Mouse (Mus musculus): ENCODE results near the gene Gfm1. TPM values are rescaled to one million over a fixed set of nuclear protein-coding genes. Genes with fewer than 3 reads are reported as not detected.

Gfm1 gene
- polyA plus RNA-seq, 1 experiment from 2014 or later, result 35.6 TPM

- Histone ChIP-seq H3K9ac (no peak overlapping the region), H3K9me3 (ENCODE audit: control insufficient read depth, low read length) (no peaks in the 10 kb centered on the region), H3K4me1 (replicated peaks; ENCODE audit: control insufficient read depth, insufficient read depth, low read length) (no peaks in the 10 kb centered on the region), H3K4me3 (replicated peaks; ENCODE audit: low read length) (no peak overlapping the region), H3K27ac (no peak overlapping the region), H3K27me3 (ENCODE audit: control insufficient read depth, insufficient read depth, low read length) (no peaks in the 10 kb centered on the region), H3K4me2 (replicated peaks) (no peak overlapping the region), H3K36me3 (replicated peaks; ENCODE audit: control insufficient read depth, insufficient read depth) (no peaks in the 10 kb centered on the region)
- DNase-seq (ENCODE audit: low spot score) (no peak), ATAC-seq (ENCODE audit: low FRiP score) (no peak)
- WGBS, result 87% methylated on average over 10 of the region's 10 CpGs
Measured at GRCm38 (mm10) chr3:67508216-67508892, 78.5 kb downstream of the Gfm1 start.

GRCm38 (mm10) chr3:67512807-67513206, 82.9 kb downstream of the Gfm1 start:
- Histone ChIP-seq H3K4me1 (replicated peaks; ENCODE audit: control insufficient read depth, insufficient read depth, low read length) (no peaks in the 10 kb centered on the region), H3K27me3 (ENCODE audit: control insufficient read depth, insufficient read depth, low read length) (peaks cover 19% of the 10 kb centered on the region; the same call in 1 of the 2 replicates), H3K9ac (no peak overlapping the region), H3K27ac (no peak overlapping the region), H3K4me3 (replicated peaks; ENCODE audit: low read length) (no peak overlapping the region), H3K9me3 (ENCODE audit: control insufficient read depth, low read length) (no peaks in the 10 kb centered on the region), H3K4me2 (replicated peaks) (no peak overlapping the region), H3K36me3 (replicated peaks; ENCODE audit: control insufficient read depth, insufficient read depth) (no peaks in the 10 kb centered on the region)
- ATAC-seq (ENCODE audit: low FRiP score) (peak; percentile 80), DNase-seq (ENCODE audit: low spot score) (peak; percentile 92)
- WGBS, result 5% methylated on average over 5 of the region's 5 CpGs

GRCm38 (mm10) chr3:67514801-67515273, 84.9 kb downstream of the Gfm1 start:
- Histone ChIP-seq H3K27ac (no peak overlapping the region), H3K27me3 (ENCODE audit: control insufficient read depth, insufficient read depth, low read length) (peaks cover 19% of the 10 kb centered on the region; the same call in 1 of the 2 replicates), H3K4me2 (replicated peaks) (peak overlapping the region; percentile 100), H3K4me3 (replicated peaks; ENCODE audit: low read length) (peak overlapping the region; percentile 57), H3K4me1 (replicated peaks; ENCODE audit: control insufficient read depth, insufficient read depth, low read length) (no peaks in the 10 kb centered on the region), H3K9ac (peak overlapping the region; percentile 69), H3K36me3 (replicated peaks; ENCODE audit: control insufficient read depth, insufficient read depth) (no peaks in the 10 kb centered on the region), H3K9me3 (ENCODE audit: control insufficient read depth, low read length) (no peaks in the 10 kb centered on the region)
- ATAC-seq (ENCODE audit: low FRiP score), result peak; percentile 59
- DNase-seq (ENCODE audit: low spot score), result no peak
- WGBS, result 7% methylated on average over 39 of the region's 40 CpGs

- Histone ChIP-seq H3K4me3 (replicated peaks; ENCODE audit: low read length) (peak within 1 kb of the TSS; percentile 57), H3K36me3 (replicated peaks; ENCODE audit: control insufficient read depth, insufficient read depth) (no peaks in the 10 kb centered on the region), H3K9ac (peak within 1 kb of the TSS; percentile 69), H3K4me1 (replicated peaks; ENCODE audit: control insufficient read depth, insufficient read depth, low read length) (no peaks in the 10 kb centered on the region), H3K27me3 (ENCODE audit: control insufficient read depth, insufficient read depth, low read length) (peaks cover 19% of the 10 kb centered on the region; the same call in 1 of the 2 replicates), H3K9me3 (ENCODE audit: control insufficient read depth, low read length) (no peaks in the 10 kb centered on the region), H3K4me2 (replicated peaks) (peak within 1 kb of the TSS; percentile 100), H3K27ac (no peak within 1 kb of the TSS)
- DNase-seq (ENCODE audit: low spot score) (peak; percentile 36), ATAC-seq (ENCODE audit: low FRiP score) (peak; percentile 62)
- 2% methylated on average over 33 of the region's 38 CpGs for WGBS
Measured at GRCm38 (mm10) chr3:67515274-67515801, 85.4 kb downstream of the Gfm1 start, which contains the start of gene Rarres1. Gene Rarres1 (minus strand): TSS chr3:67515523.

- Histone ChIP-seq H3K27ac (no peak overlapping the region), H3K9me3 (ENCODE audit: control insufficient read depth, low read length) (no peaks in the 10 kb centered on the region), H3K4me2 (replicated peaks) (no peak overlapping the region), H3K36me3 (replicated peaks; ENCODE audit: control insufficient read depth, insufficient read depth) (no peaks in the 10 kb centered on the region), H3K9ac (no peak overlapping the region), H3K4me1 (replicated peaks; ENCODE audit: control insufficient read depth, insufficient read depth, low read length) (no peaks in the 10 kb centered on the region), H3K27me3 (ENCODE audit: control insufficient read depth, insufficient read depth, low read length) (peaks cover 10% of the 10 kb centered on the region; the same call in 1 of the 2 replicates), H3K4me3 (replicated peaks; ENCODE audit: low read length) (no peak overlapping the region)
- DNase-seq (ENCODE audit: low spot score) (no peak), ATAC-seq (ENCODE audit: low FRiP score) (no peak)
- WGBS, result 93% methylated on average over 5 of the region's 5 CpGs
Measured at GRCm38 (mm10) chr3:67520568-67521143, 90.8 kb downstream of the Gfm1 start.

GRCm38 (mm10) chr3:67522709-67523108, 92.8 kb downstream of the Gfm1 start:
- 88% methylated on average over 8 of the region's 8 CpGs for WGBS
- Histone ChIP-seq H3K4me3 (replicated peaks; ENCODE audit: low read length) (no peak overlapping the region), H3K27ac (no peak overlapping the region), H3K4me1 (replicated peaks; ENCODE audit: control insufficient read depth, insufficient read depth, low read length) (no peaks in the 10 kb centered on the region), H3K36me3 (replicated peaks; ENCODE audit: control insufficient read depth, insufficient read depth) (no peaks in the 10 kb centered on the region), H3K9ac (no peak overlapping the region), H3K27me3 (ENCODE audit: control insufficient read depth, insufficient read depth, low read length) (no peaks in the 10 kb centered on the region), H3K9me3 (ENCODE audit: control insufficient read depth, low read length) (no peaks in the 10 kb centered on the region), H3K4me2 (replicated peaks) (no peak overlapping the region)
- ATAC-seq (ENCODE audit: low FRiP score) (no peak), DNase-seq (ENCODE audit: low spot score) (no peak)

GRCm38 (mm10) chr3:67524768-67525167, 94.9 kb downstream of the Gfm1 start:
- Histone ChIP-seq H3K27ac (no peak overlapping the region), H3K27me3 (ENCODE audit: control insufficient read depth, insufficient read depth, low read length) (no peaks in the 10 kb centered on the region), H3K4me2 (replicated peaks) (no peak overlapping the region), H3K36me3 (replicated peaks; ENCODE audit: control insufficient read depth, insufficient read depth) (no peaks in the 10 kb centered on the region), H3K4me1 (replicated peaks; ENCODE audit: control insufficient read depth, insufficient read depth, low read length) (no peaks in the 10 kb centered on the region), H3K4me3 (replicated peaks; ENCODE audit: low read length) (no peak overlapping the region), H3K9me3 (ENCODE audit: control insufficient read depth, low read length) (no peaks in the 10 kb centered on the region), H3K9ac (no peak overlapping the region)
- ATAC-seq (ENCODE audit: low FRiP score) (no peak), DNase-seq (ENCODE audit: low spot score) (no peak)
- 76% methylated on average over 6 of the region's 6 CpGs for WGBS

Other genes starting within 250 kb of the Gfm1 start
- 28.7 and 45.3 TPM in 2 replicates for gene Mlf1, start 56.0 kb upstream of the Gfm1 start, polyA plus RNA-seq (2014; fragmentation: Nextera tagmentation; extraction: Ambion mirVana)
- gene Gm17402, start 54.9 kb upstream of the Gfm1 start, polyA plus RNA-seq (2014; fragmentation: Nextera tagmentation; extraction: Ambion mirVana), result not detected in 2 replicates
- gene Lxn, start 33.8 kb downstream of the Gfm1 start, polyA plus RNA-seq (2014; fragmentation: Nextera tagmentation; extraction: Ambion mirVana), result 195 and 204 TPM in 2 replicates
- 2.1 and 2.4 TPM in 2 replicates for gene Rarres1, start 85.4 kb downstream of the Gfm1 start, polyA plus RNA-seq (2014; fragmentation: Nextera tagmentation; extraction: Ambion mirVana)
- 35.4 and 37.3 TPM in 2 replicates for gene Mfsd1, start 152.6 kb downstream of the Gfm1 start, polyA plus RNA-seq (2014; fragmentation: Nextera tagmentation; extraction: Ambion mirVana)